Mouse (Mus musculus): ENCODE measurements around the gene Zup1.
A peak's percentile ranks its signal among the peaks of the same experiment; 100 is the strongest.
"Not testable (repeated sequence)": the region's sequence is repeated elsewhere in the genome, so short reads cannot be mapped to it uniquely, and the experiment has no call there.

Gene Zup1

DNA sequence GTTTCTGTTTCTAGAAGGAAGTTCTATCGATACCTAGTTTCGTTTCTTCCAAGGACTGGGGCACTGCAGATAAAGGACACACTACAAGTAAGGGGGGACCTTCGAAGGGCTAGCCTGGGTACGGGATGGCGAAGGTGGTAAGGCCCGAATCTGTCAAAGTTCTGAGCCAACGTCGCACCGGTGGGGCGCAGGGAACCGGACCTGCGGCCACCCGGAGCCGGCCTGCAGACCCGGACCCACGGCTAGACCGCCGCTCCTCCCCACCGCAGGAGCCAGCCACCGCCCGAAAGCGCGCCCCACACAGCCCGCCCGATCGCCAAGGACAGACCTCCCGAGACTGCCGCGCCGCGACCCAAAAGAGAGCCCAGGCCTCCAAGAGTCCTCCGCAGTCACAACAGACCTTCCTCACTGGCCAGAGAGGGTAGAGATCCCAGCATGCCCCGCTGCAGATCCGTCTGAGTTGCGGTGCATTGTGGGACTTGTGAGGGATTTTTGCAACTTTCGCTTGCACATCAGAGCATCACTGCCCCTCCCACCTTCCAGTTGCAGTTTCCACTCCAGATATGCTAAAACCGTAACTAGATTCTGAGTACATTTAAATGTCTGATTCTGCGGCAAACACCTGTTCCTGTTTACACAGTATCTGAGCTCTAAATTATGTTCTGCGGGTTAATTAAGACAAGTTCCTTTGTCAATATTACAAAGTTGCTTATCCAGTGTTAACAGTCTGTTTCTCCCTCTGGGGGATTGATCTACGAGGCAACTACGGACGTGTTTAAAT lies at the start of gene Zup1:
TSS of gene Zup1 (minus strand) at position 467 of the 781 bp plus-strand sequence.
- peak; percentile 88 for DNase-seq (ENCODE audit: low spot score)

DNA sequence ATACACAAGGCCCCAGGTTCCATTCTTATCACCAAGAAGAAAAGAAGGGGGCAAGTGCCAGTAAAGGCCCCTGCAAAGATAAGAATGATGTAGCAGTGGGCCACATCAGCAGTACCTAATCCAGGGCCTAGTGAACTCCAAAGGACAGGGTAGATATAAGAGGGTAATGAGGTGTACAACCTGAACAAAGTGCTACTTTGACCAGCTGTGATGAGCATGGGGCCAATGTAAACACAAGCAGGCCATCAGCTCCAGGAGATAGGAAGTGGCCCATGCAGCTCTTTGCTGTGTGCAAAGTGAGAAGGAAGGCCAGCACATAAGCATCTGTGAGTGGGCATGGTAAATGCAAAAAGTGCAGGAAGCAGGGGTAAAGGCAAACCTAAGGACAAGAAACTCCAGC lies 47.3 kb upstream of the Zup1 start:
- no peak for DNase-seq (ENCODE audit: low spot score)

DNA sequence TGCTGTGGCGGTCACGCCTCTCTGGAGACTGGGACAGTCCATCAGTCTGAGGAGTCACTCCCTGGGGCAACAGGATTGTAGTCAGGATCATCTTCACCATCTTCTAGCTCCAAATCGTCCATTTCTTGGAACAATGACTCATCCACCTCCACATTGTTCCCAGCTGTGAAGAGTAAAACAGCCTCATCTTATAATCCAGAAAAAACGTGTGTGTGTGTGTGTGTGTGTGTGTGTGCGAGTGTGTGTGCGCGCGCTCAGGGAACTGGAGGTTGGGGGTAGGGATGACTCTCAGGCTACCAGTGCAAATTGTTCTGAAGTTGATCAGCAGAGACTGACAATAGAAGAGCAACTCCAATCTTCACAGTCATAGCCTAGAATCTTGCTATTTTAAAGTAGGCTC lies 45.6 kb upstream of the Zup1 start:
- not testable (repeated sequence) for DNase-seq (ENCODE audit: low spot score)

DNA sequence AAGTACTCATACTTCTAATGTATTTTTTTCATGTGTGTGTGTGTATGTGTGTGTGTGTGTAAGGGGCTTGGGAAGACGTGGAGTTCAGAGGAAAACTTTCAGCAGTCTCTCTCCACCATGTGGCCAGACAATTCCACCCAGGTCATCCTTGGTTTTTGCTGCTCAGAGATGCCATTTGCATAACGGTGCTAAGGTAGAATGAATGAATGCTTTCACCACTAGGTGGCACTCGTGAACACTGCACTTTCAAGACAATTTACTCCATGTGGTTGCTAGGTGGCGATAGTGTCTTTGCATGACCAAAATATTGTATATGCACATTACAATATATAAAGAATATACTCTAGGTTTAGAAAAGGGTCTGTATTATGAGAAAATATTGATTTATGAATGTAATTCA lies 35.7 kb upstream of the Zup1 start:
- peak; percentile 92 for DNase-seq (ENCODE audit: low spot score)

DNA sequence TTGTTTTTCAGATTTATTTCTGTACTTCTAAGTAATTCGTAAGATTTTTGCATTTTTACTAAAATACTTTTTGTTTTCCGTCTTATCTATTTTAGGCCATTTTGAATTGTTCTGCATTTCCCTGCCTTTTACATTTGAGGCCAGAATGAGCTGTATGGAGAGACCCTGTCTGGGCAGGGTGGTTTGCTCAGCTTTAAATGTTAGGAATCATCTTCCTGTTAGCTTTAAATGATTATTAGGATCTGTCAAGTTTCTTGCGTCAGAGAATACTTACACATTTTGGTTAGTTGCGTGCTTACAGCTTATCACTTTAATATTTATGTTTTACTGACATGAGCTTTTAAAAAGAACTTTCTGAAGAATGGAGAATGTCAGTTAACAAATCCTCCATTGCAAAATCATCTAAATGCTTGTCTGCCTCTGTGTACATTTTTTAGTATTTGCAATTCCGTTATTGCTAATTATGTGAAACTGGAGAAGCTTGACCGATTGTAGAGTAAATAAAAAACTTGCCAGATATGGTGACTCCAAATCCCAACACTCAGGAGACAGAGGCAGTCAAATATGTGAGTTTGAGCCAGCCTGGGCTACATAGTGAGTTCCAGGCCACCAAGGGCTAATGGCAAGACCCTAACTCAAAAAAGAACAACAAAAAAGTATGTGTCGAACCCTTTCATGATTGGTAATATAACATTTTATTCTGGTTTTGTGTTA lies 23.9 kb upstream of the Zup1 start:
- DNase-seq (ENCODE audit: low spot score) = no peak

DNA sequence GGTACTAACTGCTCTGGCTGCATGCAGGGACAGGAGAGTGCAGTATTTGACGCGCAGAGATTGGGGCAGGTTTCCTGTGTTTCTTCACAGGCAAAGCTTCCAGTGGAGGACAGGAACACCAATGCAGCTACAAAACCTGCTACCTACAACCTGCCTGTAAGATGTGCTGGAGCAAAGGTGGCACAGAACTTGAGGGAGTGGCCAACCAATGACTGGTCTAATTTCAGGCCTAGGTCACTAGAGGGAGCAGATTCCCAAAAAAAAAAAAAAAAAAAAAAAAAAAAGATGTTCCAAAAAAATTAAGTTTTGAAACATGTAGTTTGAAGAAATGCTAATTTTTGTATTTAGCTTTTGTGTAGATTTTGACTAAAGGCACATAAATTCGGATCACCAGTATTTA lies 1.4 kb upstream of the Zup1 start:
- peak; percentile 27 for DNase-seq (ENCODE audit: low spot score)

GRCm38 (mm10) chr10:33946336-33946735 lies 4.7 kb downstream of the Zup1 start:
- no peak for DNase-seq (ENCODE audit: low spot score)

DNA sequence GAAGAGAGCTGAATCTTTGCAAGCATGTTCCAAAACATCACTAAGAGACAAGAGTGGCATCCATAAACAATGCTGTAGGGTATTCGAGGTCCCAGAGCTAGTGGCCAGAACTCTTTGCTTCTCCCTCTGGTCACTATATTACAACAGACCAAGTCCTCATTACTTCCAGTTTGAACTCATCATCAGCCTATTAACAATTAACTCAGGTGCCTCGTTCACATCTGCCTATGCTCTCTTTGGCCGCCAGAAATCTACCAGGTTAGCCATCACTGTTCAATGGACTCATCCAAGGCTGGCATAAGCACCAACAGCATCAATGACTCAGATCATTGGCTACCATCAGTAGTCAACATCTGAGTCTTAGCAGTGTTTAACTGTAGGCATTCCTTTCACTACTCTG lies 5.7 kb downstream of the Zup1 start:
- DNase-seq (ENCODE audit: low spot score) = no peak

DNA sequence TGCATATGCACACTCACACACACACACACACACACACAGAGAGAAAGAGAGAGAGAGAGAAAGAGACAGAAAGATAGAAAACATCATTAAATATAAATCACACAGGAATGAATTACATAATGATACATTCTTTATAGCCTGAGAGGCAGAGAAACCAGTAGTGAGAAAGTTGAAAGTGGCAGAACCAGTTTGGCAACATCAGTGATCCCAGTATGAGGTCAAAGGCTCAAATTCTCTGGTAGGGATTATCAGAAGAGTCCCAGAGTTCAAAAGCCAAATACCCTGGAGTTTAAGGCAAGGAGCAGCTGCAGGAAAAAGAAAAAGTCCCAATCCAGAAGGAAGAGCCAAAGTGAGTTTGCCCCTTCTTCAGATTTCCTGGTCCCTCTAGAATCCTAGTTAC lies 10.4 kb downstream of the Zup1 start:
- DNase-seq (ENCODE audit: low spot score) = peak; percentile 25

GRCm38 (mm10) chr10:33905489-33905888 lies 45.6 kb downstream of the Zup1 start:
- DNase-seq (ENCODE audit: low spot score) = peak; percentile 21

- peak; percentile 12 for DNase-seq (ENCODE audit: low spot score)
These were observed 46.3 kb downstream of the Zup1 start, which contains the start of gene Rsph4a for GRCm38 (mm10) chr10:33904530-33905481. Rsph4a (plus strand) TSS chr10:33905111.

DNA sequence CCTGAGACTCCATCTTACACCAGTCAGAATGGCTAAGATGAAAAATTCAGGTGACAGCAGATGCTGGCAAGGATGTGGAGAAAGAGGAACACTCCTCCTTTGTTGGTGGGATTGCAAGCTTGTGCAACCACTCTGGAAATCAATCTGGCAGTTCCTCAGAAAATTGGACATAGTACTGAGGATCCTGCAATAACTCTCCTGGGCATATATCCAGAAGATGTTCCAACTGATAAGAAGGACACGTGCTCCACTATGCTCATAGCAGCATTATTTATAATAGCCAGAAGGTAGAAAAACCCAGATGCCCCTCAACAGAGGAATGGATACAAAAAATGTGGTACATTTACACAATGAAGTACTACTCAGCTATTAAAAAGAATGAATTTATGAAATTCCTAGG lies 49.5 kb downstream of the Zup1 start:
- DNase-seq (ENCODE audit: low spot score) = not testable (repeated sequence)

DNA sequence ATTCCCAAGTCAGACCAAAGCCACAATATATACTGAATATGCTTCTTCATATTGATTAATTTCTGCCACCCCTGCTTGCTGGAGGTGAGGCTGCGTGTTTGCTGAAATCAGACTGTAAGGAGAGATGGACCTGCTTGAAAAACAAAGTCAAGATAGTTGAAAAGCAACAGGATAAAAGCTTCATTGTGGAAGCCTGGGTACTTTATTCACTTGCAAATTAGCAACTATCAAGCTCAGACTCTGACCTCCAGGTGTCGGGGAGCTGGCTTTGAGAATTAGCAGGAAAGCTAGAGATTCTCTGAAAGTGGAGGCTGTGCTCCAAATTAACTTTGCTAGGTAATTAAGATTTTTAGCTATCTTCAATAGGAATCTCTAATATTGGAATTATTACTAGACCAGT lies 68.7 kb downstream of the Zup1 start:
- not testable (repeated sequence) for DNase-seq (ENCODE audit: low spot score)

DNA sequence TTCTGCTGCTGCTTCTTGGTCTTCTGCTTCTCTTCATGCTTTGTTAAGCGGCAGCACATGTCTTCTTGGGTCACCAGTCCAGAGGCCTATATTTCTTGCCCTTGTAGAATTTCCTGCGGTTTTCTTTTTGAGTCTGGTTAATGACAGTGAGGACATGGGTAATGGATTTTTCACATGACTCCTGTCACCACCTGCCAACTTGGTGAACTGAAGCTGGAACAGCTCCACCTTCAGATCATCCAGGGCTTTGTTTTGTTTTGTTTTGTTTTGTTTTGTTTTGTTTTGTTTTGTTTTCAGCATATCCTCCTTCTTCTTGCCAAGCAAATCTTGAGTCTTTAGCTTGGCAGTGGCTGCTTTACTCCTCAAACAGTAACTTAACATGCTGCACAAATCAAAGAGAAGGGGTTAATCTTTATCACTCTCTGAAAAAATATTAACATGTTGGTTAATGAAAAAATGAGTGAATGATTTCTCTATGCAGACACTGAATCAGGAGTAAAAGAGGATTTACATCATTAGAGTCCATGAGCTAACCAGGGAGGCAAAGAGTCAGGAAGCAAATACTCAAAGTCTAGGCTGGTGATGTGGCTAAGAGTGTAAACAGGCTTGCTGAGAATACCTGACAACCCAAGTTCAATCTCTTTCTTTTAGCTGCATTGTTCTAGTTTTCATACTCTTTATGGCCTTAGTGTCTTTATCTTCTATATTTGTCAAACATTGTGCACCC lies 78.2 kb downstream of the Zup1 start:
- DNase-seq (ENCODE audit: low spot score) = no peak

DNA sequence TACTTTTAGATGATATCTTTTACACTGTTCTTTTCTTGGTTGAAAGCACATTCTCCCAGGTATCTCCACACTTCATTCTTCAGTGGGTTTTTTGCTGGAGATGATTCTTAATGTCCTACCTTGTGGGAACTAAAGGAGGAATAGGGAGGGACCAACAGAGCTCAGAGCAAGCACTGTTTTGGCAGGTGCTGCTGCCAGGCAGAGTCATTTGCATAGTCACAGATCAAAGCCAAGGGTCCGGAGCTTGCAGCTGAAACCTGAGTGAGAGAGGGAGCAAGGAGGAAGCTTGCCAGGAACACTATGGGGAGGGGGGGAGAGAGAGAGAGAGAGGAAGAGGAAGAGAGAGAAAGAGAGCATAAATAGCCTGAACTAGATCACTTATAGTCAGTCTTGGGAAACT lies 80.6 kb downstream of the Zup1 start:
- no peak for DNase-seq (ENCODE audit: low spot score)

Measured in adipocyte (in vitro differentiated cells).